Mouse (Mus musculus) liver, adult 2 months (tissue): Measurements from ENCODE around the gene Trim67.

ENCODE experiments used
- CTCF ChIP-seq: fragments of 200-500 bp; IDR thresholded peaks from 2 replicates; pipeline ENCODE4 v1.5.1; 2011; ENCODE audit warnings: low read depth, low read length, control low read depth
- POLR2A ChIP-seq: fragments of 200-500 bp; IDR thresholded peaks from 2 replicates; pipeline ENCODE4 v1.6.1; 2011; ENCODE audit warnings: low read length, control low read depth; ENCODE audit not compliant: insufficient read depth; ENCODE audit errors: extremely low read depth

GRCm38 (mm10) chr8:124878141-124878540 lies 85.2 kb downstream of the Trim67 start:
- TF ChIP-seq CTCF (no peak), POLR2A (no peak)
